ENCODE assay signal across 7 mouse cellular contexts in the genomic region with DNA sequence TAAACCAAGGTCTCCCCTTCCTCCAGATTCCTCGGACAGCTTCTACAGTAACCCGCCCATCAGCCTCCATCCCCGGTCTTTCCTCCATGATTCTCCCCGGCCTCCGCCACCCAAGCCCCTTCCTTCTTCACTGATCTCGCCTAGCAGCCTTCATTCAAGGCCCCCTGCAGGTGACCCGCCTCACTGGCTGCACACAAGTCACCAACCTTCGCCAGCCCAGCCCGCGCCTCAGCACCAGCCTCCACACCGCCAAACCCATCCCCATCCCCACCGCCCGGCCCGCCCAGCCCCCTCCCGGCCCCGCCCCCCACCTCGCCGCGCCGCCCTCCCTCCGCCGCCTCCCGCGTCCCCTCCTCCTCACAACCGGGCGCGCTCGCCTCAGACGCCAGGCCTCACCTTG. TPM values are rescaled to one million over a fixed set of nuclear protein-coding genes. Genes with fewer than 3 reads are reported as not detected.
DNase-seq lines count a peak whose midpoint lies in the region; ATAC-seq and TF ChIP-seq lines count a peak whose summit lies in the region.

No protein-coding gene starts in this region.

- DNase-seq in 3T3-L1 (ENCODE audit: low read depth, low spot score) (peak; percentile 75), A20 (ENCODE audit: low read depth, low spot score) (peak; percentile 86)
- DNase-seq in c-Kit-positive CD71-negative TER-119-negative erythroid progenitor cells, embryonic 14.5 days (ENCODE audit: low read depth) = peak; percentile 53
- DNase-seq in forebrain, embryonic 11.5 days (ENCODE audit: low spot score) = peak; percentile 91
- DNase-seq in lung, postnatal 36 days = peak; percentile 66
- peak in 1 of 2 experiments; percentile 72 for DNase-seq in spleen, adult 2 months (ENCODE audit: low read depth in 1 of 2, low spot score in 2 of 2)

- peak overlapping the region; percentile 79 for H3K9ac ChIP-seq in forebrain, embryonic 11.5 days (ENCODE audit: low read length)
- H3K9ac ChIP-seq in kidney, embryonic 16.5 days (replicated peaks; ENCODE audit: low read length) = peak overlapping the region; percentile 88

- no peaks in the 10 kb centered on the region; the same call in 1 of the 2 replicates for H3K9me3 ChIP-seq in forebrain, embryonic 11.5 days (ENCODE audit: control insufficient read depth, low read length)
- no peaks in the 10 kb centered on the region for H3K9me3 ChIP-seq in kidney, embryonic 16.5 days (ENCODE audit: low read length)

- no peak for TF ChIP-seq POLR2A in spleen, adult 2 months (IDR thresholded peaks at IDR 0.05; ENCODE audit: low read depth, low read length)

- H3K27me3 ChIP-seq in forebrain, embryonic 11.5 days (ENCODE audit: control insufficient read depth, insufficient read depth, low read length) = no peaks in the 10 kb centered on the region
- no peaks in the 10 kb centered on the region for H3K27me3 ChIP-seq in kidney, embryonic 16.5 days (ENCODE audit: insufficient read depth, low read length)
- no peaks in the 10 kb centered on the region for H3K27me3 ChIP-seq in spleen, adult 2 months (ENCODE audit: control insufficient read depth, insufficient read depth, low read length)

- peak overlapping the region; percentile 70 for H3K4me3 ChIP-seq in forebrain, embryonic 11.5 days (ENCODE audit: low read depth, low read length)
- peak overlapping the region; percentile 65 for H3K4me3 ChIP-seq in kidney, embryonic 16.5 days (ENCODE audit: low read length)
- peak overlapping the region; percentile 73 for H3K4me3 ChIP-seq in spleen, adult 2 months (ENCODE audit: extremely low read depth, insufficient read depth, insufficient read length)

- peaks cover 3% of the 10 kb centered on the region; the same call in 1 of the 2 replicates for H3K36me3 ChIP-seq in forebrain, embryonic 11.5 days (ENCODE audit: control insufficient read depth, insufficient read depth, low read length)
- H3K36me3 ChIP-seq in kidney, embryonic 16.5 days (ENCODE audit: insufficient read depth, low read length) = peaks cover 10% of the 10 kb centered on the region; the same call in 1 of the 2 replicates
- peaks cover 8% of the 10 kb centered on the region for H3K36me3 ChIP-seq in spleen, adult 2 months (ENCODE audit: control insufficient read depth, insufficient read depth, low read length)

- peaks cover 5% of the 10 kb centered on the region; the same call in 1 of the 2 replicates for H3K4me1 ChIP-seq in forebrain, embryonic 11.5 days (replicated peaks; ENCODE audit: control insufficient read depth, insufficient read depth, low read length)
- peaks cover 18% of the 10 kb centered on the region for H3K4me1 ChIP-seq in kidney, embryonic 16.5 days (ENCODE audit: insufficient read depth, low read length)
- H3K4me1 ChIP-seq in spleen, adult 2 months (ENCODE audit: control insufficient read depth, insufficient read depth, insufficient read length) = peaks cover 10% of the 10 kb centered on the region; the same call in 1 of the 2 replicates

- TF ChIP-seq CTCF in spleen, adult 2 months (IDR thresholded peaks at IDR 0.05; ENCODE audit: extremely low read depth, insufficient read depth, insufficient read length, insufficient replicate concordance) = 0 out of 2 replicates have a peak, but pooled peaks have one; percentile 3

- peak overlapping the region; percentile 87 for H3K27ac ChIP-seq in forebrain, embryonic 11.5 days (ENCODE audit: low read depth, low read length)
- peak overlapping the region; percentile 91 for H3K27ac ChIP-seq in kidney, embryonic 16.5 days (ENCODE audit: low read length)
- H3K27ac ChIP-seq in spleen, adult 2 months (ENCODE audit: insufficient read depth, low read length) = no peak overlapping the region

- ATAC-seq in forebrain, embryonic 11.5 days (replicated peaks; ENCODE audit: low FRiP score) = peak; percentile 79
- ATAC-seq in kidney, embryonic 16.5 days (ENCODE audit: low FRiP score, low TSS enrichment) = peak; percentile 87

- peak overlapping the region; percentile 83 for H3K4me2 ChIP-seq in forebrain, embryonic 11.5 days (ENCODE audit: low read depth, low read length, severe bottlenecking)
- peak overlapping the region; percentile 55 for H3K4me2 ChIP-seq in kidney, embryonic 16.5 days (replicated peaks; ENCODE audit: low read depth, low read length)

- WGBS in forebrain, embryonic 11.5 days = 0% methylated on average over 22 of the region's 29 CpGs
- WGBS in kidney, embryonic 16.5 days = 1% methylated on average over 13 of the region's 29 CpGs
- 1% methylated on average over 13 of the region's 29 CpGs for WGBS in spleen, adult 2 months

RNA-seq across cellular contexts. Expression of gene Dcaf15, which starts 0.3 kb away (rescaled TPM):
- polyA plus RNA-seq in forebrain, embryonic 11.5 days (2014; fragmentation: Nextera tagmentation; extraction: Ambion mirVana) = 14.4 and 14.5 TPM in 2 replicates
- 11.0 and 11.3 TPM in 2 replicates for polyA plus RNA-seq in kidney, embryonic 16.5 days (2015; fragmentation: Nextera tagmentation; extraction: Ambion mirVana)
- polyA plus RNA-seq in spleen, adult 2 months (2012; rRNA removed) = 64.1 and 87.6 TPM in 2 replicates

RNA-seq across cellular contexts. Expression of gene Podnl1, which starts 21.6 kb away (rescaled TPM):
- 0.17 and 0.21 TPM in 2 replicates for polyA plus RNA-seq in forebrain, embryonic 11.5 days (2014; fragmentation: Nextera tagmentation; extraction: Ambion mirVana)
- 0.24 and 0.30 TPM in 2 replicates for polyA plus RNA-seq in kidney, embryonic 16.5 days (2015; fragmentation: Nextera tagmentation; extraction: Ambion mirVana)
- polyA plus RNA-seq in spleen, adult 2 months (2012; rRNA removed) = 11.1 and 12.9 TPM in 2 replicates

RNA-seq across cellular contexts. Expression of gene Rfx1, which starts 37.6 kb away (rescaled TPM):
- 11.0 and 11.5 TPM in 2 replicates for polyA plus RNA-seq in forebrain, embryonic 11.5 days (2014; fragmentation: Nextera tagmentation; extraction: Ambion mirVana)
- 10.5 and 11.2 TPM in 2 replicates for polyA plus RNA-seq in kidney, embryonic 16.5 days (2015; fragmentation: Nextera tagmentation; extraction: Ambion mirVana)
- polyA plus RNA-seq in spleen, adult 2 months (2012; rRNA removed) = 45.6 and 58.3 TPM in 2 replicates

RNA-seq across cellular contexts. Expression of gene Gm10643, which starts 39.3 kb away (rescaled TPM):
- 1.4 and 1.6 TPM in 2 replicates for polyA plus RNA-seq in forebrain, embryonic 11.5 days (2014; fragmentation: Nextera tagmentation; extraction: Ambion mirVana)
- 1.2 TPM in 2 replicates for polyA plus RNA-seq in kidney, embryonic 16.5 days (2015; fragmentation: Nextera tagmentation; extraction: Ambion mirVana)
- 0.35 and 0.43 TPM in 2 replicates for polyA plus RNA-seq in spleen, adult 2 months (2012; rRNA removed)

RNA-seq across cellular contexts. Expression of gene Cc2d1a, which starts 43.5 kb away (rescaled TPM):
- polyA plus RNA-seq in forebrain, embryonic 11.5 days (2014; fragmentation: Nextera tagmentation; extraction: Ambion mirVana) = 16.0 and 17.1 TPM in 2 replicates
- 29.0 and 31.1 TPM in 2 replicates for polyA plus RNA-seq in kidney, embryonic 16.5 days (2015; fragmentation: Nextera tagmentation; extraction: Ambion mirVana)
- 21.0 and 26.6 TPM in 2 replicates for polyA plus RNA-seq in spleen, adult 2 months (2012; rRNA removed)
